In the genomic region with DNA sequence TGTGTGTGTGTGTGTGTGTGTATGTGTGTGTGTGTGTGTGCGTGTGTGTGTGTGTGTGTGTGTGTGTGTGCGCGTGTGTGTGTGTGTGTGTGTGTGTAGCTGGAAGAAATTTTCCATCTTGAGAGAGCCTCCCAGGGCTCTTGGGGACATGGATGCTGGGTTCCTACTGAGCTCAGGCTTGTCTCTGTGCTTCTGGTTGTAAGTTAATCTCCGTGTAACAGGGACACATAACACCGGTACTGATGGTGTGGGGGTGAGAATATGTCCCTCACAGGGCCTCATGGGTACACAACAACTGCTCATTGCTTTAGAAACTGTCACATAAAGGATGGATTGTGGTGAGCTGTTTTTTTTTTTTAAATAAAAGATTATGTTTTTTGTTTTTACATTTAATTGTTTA, we compare ENCODE assay signal across 19 mouse cellular contexts. TPM values are rescaled to one million over a fixed set of nuclear protein-coding genes. Genes with fewer than 3 reads are reported as not detected.
A peak's percentile ranks its signal among the peaks of the same experiment; 100 is the strongest.
DNase-seq lines count a peak whose midpoint lies in the region; ATAC-seq and TF ChIP-seq lines count a peak whose summit lies in the region.
"Had no signal": no experiment of that assay in that cellular context is flagged by ENCODE, and none has a peak within 500 bp of the region (broad histone marks: within the 10 kb centered on the region; RNA-seq: fewer than 3 reads in every experiment).

No protein-coding gene starts in this region.

- TF ChIP-seq POLR2A in bone marrow, adult 2 months (IDR thresholded peaks at IDR 0.05; ENCODE audit: borderline replicate concordance, control insufficient read depth, low read depth, low read length): no peak

- no peak for TF ChIP-seq CTCF in layer of hippocampus, adult 2 months (conservative IDR thresholded peaks at IDR 0.05)
- TF ChIP-seq CTCF in bone marrow, adult 2 months (IDR thresholded peaks at IDR 0.05; ENCODE audit: control insufficient read depth, insufficient read depth, low read length): no peak

- 58% methylated on average over 5 of the region's 5 CpGs for WGBS in bone marrow, adult 2 months

- peak; percentile 24; the same call in 1 of the 2 replicates for ATAC-seq in megakaryocyte progenitor cell, adult 5-6 weeks (replicated peaks; ENCODE audit: poor library complexity)
- ATAC-seq in granulocyte monocyte progenitor cell, adult 5-6 weeks (replicated peaks; ENCODE audit: poor library complexity, severe bottlenecking): no peak
- no peak for ATAC-seq in frontal cortex, adult (ENCODE audit: low TSS enrichment)

- H3K4me3 ChIP-seq in layer of hippocampus, adult 2 months: no peak overlapping the region
- H3K4me3 ChIP-seq in bone marrow, adult 2 months (replicated peaks; ENCODE audit: control insufficient read depth, low read depth, low read length): peak overlapping the region; percentile 51
- H3K4me3 ChIP-seq: embryonic facial prominence, embryonic 12.5 days; forebrain, embryonic 10.5 days; heart, embryonic 12.5 days; neural tube, embryonic 15.5 days had no signal

- 0 out of 2 replicates have a peak overlapping the region, but pooled peaks have one; percentile 36 for H3K27ac ChIP-seq in layer of hippocampus, adult 2 months
- H3K27ac ChIP-seq in bone marrow, adult 2 months (ENCODE audit: control insufficient read depth, insufficient read depth, low read depth, low read length, poor library complexity): peak overlapping the region; percentile 81
- H3K27ac ChIP-seq: embryonic facial prominence, embryonic 12.5 days had no signal

- no peak for DNase-seq in layer of hippocampus, adult 2 months (ENCODE audit: low spot score in 2 of 2)
- no peak for DNase-seq in layer of hippocampus, postnatal 36 days
- peak; percentile 51 for DNase-seq in liver
- no peak for DNase-seq in cerebellum, adult 9-10 months
- DNase-seq: adrenal gland, adult 8-10 months; cerebellum, adult 8-10 months; kidney, adult 2 months; kidney, postnatal 36 days; lung, adult 18-20 months; right cerebral cortex, postnatal 4 days; thymus, postnatal 14 days had no signal

- H3K4me1 ChIP-seq in bone marrow, adult 2 months (ENCODE audit: control insufficient read depth, insufficient read depth, low read length): peaks cover 10% of the 10 kb centered on the region

RNA-seq across cellular contexts. Expression of a gene that starts 33.2 kb away (rescaled TPM):
- total RNA-seq in layer of hippocampus, adult 2 months (2021): 10 to 100 TPM; 50.9 to 52.7 TPM
- total RNA-seq in layer of hippocampus, postnatal 36 days (2021): 10 to 100 TPM; 53.7 to 54.5 TPM
- 5.3 and 6.4 TPM in 2 replicates for polyA plus RNA-seq in bone marrow, adult 2 months (2011; ENCODE audit: insufficient read depth, insufficient read length, low replicate concordance, missing spikeins)
- total RNA-seq in megakaryocyte progenitor cell, adult 5-6 weeks (2015): 19.2 and 20.0 TPM in 2 replicates
- total RNA-seq in megakaryocyte progenitor cell, adult 5-6 weeks (2017): 20.4 and 22.2 TPM in 2 replicates
- 12.5 and 15.3 TPM in 2 replicates for total RNA-seq in granulocyte monocyte progenitor cell, adult 5-6 weeks (2014; fragmentation: Nextera tagmentation)
- total RNA-seq in granulocyte monocyte progenitor cell, adult 5-6 weeks (2017): 20.8 TPM in 2 replicates
